Mouse (Mus musculus): Measurements from ENCODE around the gene Tex21. TPM values are rescaled to one million over a fixed set of nuclear protein-coding genes. Genes with fewer than 3 reads are reported as not detected.

The Tex21 gene
- 0.05 and 0.06 TPM in 2 replicates for polyA plus RNA-seq (2012; rRNA removed)

GRCm38 (mm10) chr12:76246646-76247045 is at the start of gene Tex21:
Gene Tex21 (minus strand): TSS chr12:76246746.

DNA sequence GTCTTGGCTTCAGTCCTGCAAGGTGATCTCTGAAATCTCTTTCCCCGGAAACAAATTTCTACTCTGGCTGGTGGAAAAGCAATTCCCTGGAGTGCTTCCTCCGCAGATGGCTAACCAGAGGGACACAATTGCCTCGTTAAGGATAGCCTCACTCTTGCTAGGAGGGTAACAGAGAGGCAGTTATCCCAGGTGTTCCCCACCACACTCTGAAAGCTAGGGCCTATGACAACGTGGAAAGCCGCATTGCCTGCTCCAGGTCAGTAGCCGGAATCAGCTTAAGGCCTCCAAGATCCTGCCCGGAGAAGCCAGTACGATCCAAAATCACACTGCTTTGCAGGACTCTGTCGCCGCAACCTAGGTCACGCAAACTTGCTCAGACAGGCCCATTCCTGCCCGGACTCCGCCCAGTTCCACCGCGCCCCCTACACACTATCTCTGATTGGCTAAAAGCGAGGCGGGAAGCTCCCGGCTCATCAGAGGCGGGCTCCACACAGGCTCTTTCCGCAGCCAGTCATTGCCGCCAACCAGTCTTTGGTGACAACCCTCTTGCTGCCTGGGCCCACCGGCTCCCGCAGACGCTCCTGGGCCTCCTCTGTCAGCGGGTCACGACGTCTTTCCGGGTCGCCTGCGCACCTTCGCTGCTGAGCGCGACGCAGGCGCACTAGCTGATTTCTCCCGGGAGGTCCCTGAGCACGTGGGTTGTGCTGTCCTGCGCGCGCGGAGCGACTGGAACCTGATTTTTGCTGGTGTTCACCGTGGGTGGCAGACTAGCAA is 8.4 kb upstream of the Tex21 start, which contains the start of gene Mthfd1:
Gene Mthfd1, plus strand, starts transcription at position 574 of the 774 bp plus-strand sequence.

DNA sequence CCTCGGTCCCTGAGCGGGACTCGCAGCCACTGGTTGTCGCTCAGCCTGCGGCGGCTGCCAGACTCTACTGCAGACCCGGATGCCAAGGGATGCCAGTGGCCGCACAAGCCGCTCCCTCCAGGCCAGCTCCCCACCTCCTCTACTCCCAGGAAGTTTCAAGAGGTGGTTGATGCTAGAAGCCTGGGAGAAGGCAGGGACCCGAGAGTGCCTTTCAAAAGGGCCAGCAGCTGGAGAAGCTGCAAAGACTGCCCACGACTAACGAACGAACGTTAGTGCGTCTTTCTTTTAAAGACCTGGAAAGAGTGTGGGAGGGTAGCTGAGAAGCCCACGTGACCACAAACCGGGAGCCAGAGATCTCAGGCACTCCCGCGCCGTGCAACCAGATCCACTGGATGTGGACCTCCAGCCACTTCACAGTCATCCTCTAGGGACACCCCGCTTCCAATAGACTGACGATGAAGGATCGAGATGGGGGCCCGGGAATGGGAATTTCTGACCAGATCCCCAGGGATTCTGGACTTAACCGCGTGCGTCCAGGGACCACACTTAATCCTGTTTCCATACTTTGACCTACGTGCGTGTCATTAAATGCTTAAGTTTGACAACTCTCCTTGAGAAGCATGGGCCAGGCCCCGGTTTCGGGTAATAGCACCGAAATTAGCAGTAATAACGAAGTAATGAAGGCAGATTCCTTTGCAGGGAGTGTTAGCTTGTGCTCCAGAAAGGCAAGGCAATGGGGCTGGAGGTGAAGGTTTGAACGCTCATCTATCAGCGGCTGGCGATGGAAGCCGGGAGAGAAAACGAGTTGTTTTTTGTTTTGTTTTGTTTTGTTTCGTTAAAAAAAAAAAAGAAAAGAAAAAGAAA is 69.3 kb downstream of the Tex21 start, which contains the start of gene Esr2:
Gene Esr2, minus strand, starts transcription at position 260 of the 864 bp plus-strand sequence.

Other genes with a start within 250 kb of the Tex21 start
- 0.02 TPM in 2 replicates for gene Esr2, start 69.5 kb downstream of the Tex21 start, polyA plus RNA-seq (2012; rRNA removed)
- gene Mthfd1, start 8.6 kb upstream of the Tex21 start, polyA plus RNA-seq (2012; rRNA removed): 57.8 and 62.8 TPM in 2 replicates
- 0.38 and 0.44 TPM in 2 replicates for gene Akap5, start 78.1 kb upstream of the Tex21 start, polyA plus RNA-seq (2012; rRNA removed)
- gene Zbtb25, start 122.9 kb upstream of the Tex21 start, polyA plus RNA-seq (2012; rRNA removed): 4.9 and 5.5 TPM in 2 replicates
- gene Zbtb1, start 123.5 kb upstream of the Tex21 start, polyA plus RNA-seq (2012; rRNA removed): 2.8 and 3.0 TPM in 2 replicates
- gene Hspa2, start 157.4 kb upstream of the Tex21 start, polyA plus RNA-seq (2012; rRNA removed): 1.2 and 1.3 TPM in 2 replicates
- 0.02 and 0.05 TPM in 2 replicates for gene Ppp1r36, start 170.8 kb upstream of the Tex21 start, polyA plus RNA-seq (2012; rRNA removed)

Measured in liver, embryonic 14 days (tissue).